ENCODE assay signal across 16 mouse cellular contexts in the genomic region with DNA sequence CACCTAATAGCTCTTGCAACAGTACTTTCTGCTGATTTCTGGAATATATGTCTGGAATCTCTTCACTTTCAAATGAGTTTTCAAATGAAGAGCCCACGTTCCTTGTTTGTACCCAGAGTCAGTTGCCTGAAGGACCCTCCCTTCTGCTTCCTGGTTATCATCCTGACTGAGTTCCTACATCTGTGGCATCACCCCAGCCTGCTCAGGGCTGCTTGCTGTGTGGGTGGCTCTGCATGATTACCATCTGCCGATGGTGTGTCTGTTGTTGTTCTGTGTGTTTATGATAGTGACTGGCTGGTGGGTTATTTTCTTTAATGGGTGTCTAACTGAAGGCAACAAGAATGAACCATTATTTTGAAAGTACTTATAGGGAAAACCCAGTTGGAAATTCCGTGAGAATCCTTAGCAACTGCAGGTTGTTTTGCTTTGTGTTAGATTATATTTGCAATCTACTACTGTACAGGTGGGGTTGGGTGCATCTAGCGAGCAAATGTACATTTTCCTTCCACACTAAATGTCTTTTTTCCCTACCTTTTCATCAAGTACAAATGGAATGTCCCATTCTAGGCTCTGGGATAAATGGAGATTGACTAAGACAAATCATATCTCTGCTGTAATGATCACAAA. TPM values are rescaled to one million over a fixed set of nuclear protein-coding genes. Genes with fewer than 3 reads are reported as not detected.
DNase-seq lines count a peak whose midpoint lies in the region; ATAC-seq and TF ChIP-seq lines count a peak whose summit lies in the region.
"Had no signal": no experiment of that assay in that cellular context is flagged by ENCODE, and none has a peak within 500 bp of the region (broad histone marks: within the 10 kb centered on the region; RNA-seq: fewer than 3 reads in every experiment).

No protein-coding gene starts in this region.

- no peaks in the 10 kb centered on the region for H3K27me3 ChIP-seq in heart, adult 2 months (ENCODE audit: control insufficient read depth, insufficient read depth, low read length)
- H3K27me3 ChIP-seq in heart, embryonic 10.5 days (ENCODE audit: insufficient read depth, poor library complexity, severe bottlenecking), result no peaks in the 10 kb centered on the region
- H3K27me3 ChIP-seq in liver, embryonic 12.5 days (replicated peaks), result no peaks in the 10 kb centered on the region
- H3K27me3 ChIP-seq: hindbrain, embryonic 15.5 days; midbrain, embryonic 13.5 days had no signal

- H3K9ac ChIP-seq in heart, adult 2 months (ENCODE audit: low read depth, low read length), result no peak overlapping the region
- peak overlapping the region; percentile 61 for H3K9ac ChIP-seq in liver, embryonic 12.5 days
- H3K9ac ChIP-seq: hindbrain, embryonic 15.5 days; midbrain, embryonic 13.5 days had no signal

- 67% methylated on average over 4 of the region's 4 CpGs for WGBS in heart, adult 2 months
- 72% methylated on average over 4 of the region's 4 CpGs for WGBS in heart, embryonic 10.5 days
- WGBS in liver, embryonic 12.5 days (ENCODE audit: insufficient replicate concordance), result 32% methylated on average over 4 of the region's 4 CpGs

- ATAC-seq in liver, embryonic 12.5 days, result peak; percentile 94
- ATAC-seq: midbrain, embryonic 13.5 days had no signal

- H3K79me2 ChIP-seq in heart, adult 2 months (replicated peaks; ENCODE audit: control insufficient read depth, insufficient read depth, low read length), result no peaks in the 10 kb centered on the region

- TF ChIP-seq EP300 in heart, adult 2 months (IDR thresholded peaks at IDR 0.05; ENCODE audit: insufficient read depth, low read depth, low read length), result no peak

- intact Hi-C loops in heart, adult 2 months (cut with DNase I), result loop anchor here (5.0 kb wide), 2 partner anchors 32 to 183 kb away; no protein-coding TSS in a partner anchor

- peaks cover 4% of the 10 kb centered on the region for H3K4me1 ChIP-seq in heart, adult 2 months (ENCODE audit: control insufficient read depth, insufficient read depth, low read length)
- no peaks in the 10 kb centered on the region for H3K4me1 ChIP-seq in heart, embryonic 10.5 days
- peaks cover 71% of the 10 kb centered on the region for H3K4me1 ChIP-seq in liver, embryonic 12.5 days
- H3K4me1 ChIP-seq: hindbrain, embryonic 15.5 days; midbrain, embryonic 13.5 days had no signal

- no peaks in the 10 kb centered on the region for H3K9me3 ChIP-seq in heart, embryonic 10.5 days
- H3K9me3 ChIP-seq in liver, embryonic 12.5 days (replicated peaks), result no peaks in the 10 kb centered on the region
- H3K9me3 ChIP-seq: hindbrain, embryonic 15.5 days; midbrain, embryonic 13.5 days had no signal

- H3K27ac ChIP-seq in heart, adult 2 months, result peak overlapping the region; percentile 83
- H3K27ac ChIP-seq in heart, embryonic 10.5 days, result no peak overlapping the region
- peak overlapping the region; percentile 92 for H3K27ac ChIP-seq in liver, embryonic 12.5 days
- H3K27ac ChIP-seq: hindbrain, embryonic 15.5 days; left cerebral cortex, adult 2 months; midbrain, embryonic 13.5 days had no signal

- no peak for TF ChIP-seq POLR2A in heart, adult 2 months (IDR thresholded peaks at IDR 0.05; ENCODE audit: insufficient read depth, low read depth, low read length)

- peak overlapping the region; percentile 64 for H3K4me2 ChIP-seq in liver, embryonic 12.5 days
- H3K4me2 ChIP-seq: hindbrain, embryonic 15.5 days; midbrain, embryonic 13.5 days had no signal

- no peak for DNase-seq in heart, adult 2 months
- no peak for DNase-seq in heart, embryonic 10.5 days (ENCODE audit: low spot score)
- peak; percentile 19 for DNase-seq in 3T3-L1 (ENCODE audit: low read depth, low spot score)
- peak; percentile 83 for DNase-seq in c-Kit-positive CD71-positive TER-119-positive erythroid progenitor cells, embryonic 14.5 days (ENCODE audit: low spot score)
- no peak for DNase-seq in adrenal gland, adult 18-20 months (ENCODE audit: low spot score in 2 of 2)
- DNase-seq in adrenal gland, postnatal 14 days, result no peak
- DNase-seq in embryo, embryonic 10 days (ENCODE audit: low spot score), result no peak
- DNase-seq: cerebellum, adult 11-12 months; heart, adult 18-20 months; lung, adult 2 months; retina, postnatal 1 day; thymus, postnatal 25 days had no signal

- H3K4me3 ChIP-seq in heart, adult 2 months, result no peak overlapping the region
- H3K4me3 ChIP-seq in heart, embryonic 10.5 days, result no peak overlapping the region
- peak overlapping the region; percentile 15 for H3K4me3 ChIP-seq in liver, embryonic 12.5 days
- H3K4me3 ChIP-seq: hindbrain, embryonic 15.5 days; left cerebral cortex, adult 2 months; midbrain, embryonic 13.5 days had no signal

- peaks cover 2% of the 10 kb centered on the region; the same call in 1 of the 2 replicates for H3K36me3 ChIP-seq in heart, adult 2 months (ENCODE audit: control insufficient read depth, insufficient read depth, low read length)
- H3K36me3 ChIP-seq in heart, embryonic 10.5 days, result peaks cover 18% of the 10 kb centered on the region
- H3K36me3 ChIP-seq in liver, embryonic 12.5 days, result peaks cover 62% of the 10 kb centered on the region

- TF ChIP-seq CTCF in heart, adult 2 months (IDR thresholded peaks at IDR 0.05), result no peak

RNA-seq across cellular contexts. Expression of a gene that starts 7.4 kb away (rescaled TPM):
- total RNA-seq in heart, adult 2 months (2021), result 10 to 100 TPM; 24.2 to 30.2 TPM
- polyA plus RNA-seq in heart, adult 2 months (2012; rRNA removed), result 37.9 and 59.2 TPM in 2 replicates
- polyA plus RNA-seq in heart, embryonic 10.5 days (2016; fragmentation: Nextera tagmentation; extraction: Ambion mirVana), result 75.2 and 75.9 TPM in 2 replicates
- 48.1 and 51.2 TPM in 2 replicates for polyA plus RNA-seq in liver, embryonic 12.5 days (2016; fragmentation: Nextera tagmentation; extraction: Ambion mirVana)
- 10 to 100 TPM; 45.0 to 74.5 TPM for total RNA-seq in adrenal gland, adult 18-20 months (2021)
- total RNA-seq in adrenal gland, postnatal 14 days (2021), result 56.0 and 60.1 TPM in 2 replicates

Comparison
In these comparisons a context has a peak if more than half of its experiments do, and no peak if none do; other contexts are left out.
1. DNase-seq: peak in 3T3-L1 (single experiment) and c-Kit-positive CD71-positive TER-119-positive erythroid progenitor cells, embryonic 14.5 days (single experiment); none in heart, adult 2 months (0 of 2), heart, embryonic 10.5 days (single experiment), adrenal gland, adult 18-20 months (0 of 2), adrenal gland, postnatal 14 days (single experiment) and embryo, embryonic 10 days (single experiment).